Mouse (Mus musculus): ENCODE data around the gene Gpr108. TPM values are rescaled to one million over a fixed set of nuclear protein-coding genes. Genes with fewer than 3 reads are reported as not detected.

The Gpr108 gene
- polyA plus RNA-seq, 2 experiments from 2014 or later = 46.4 to 55.8 TPM

GRCm38 (mm10) chr17:57201841-57202724 lies 46.2 kb downstream of the Gpr108 start:
- no peak for ATAC-seq

GRCm38 (mm10) chr17:57198252-57198651 lies 50.0 kb downstream of the Gpr108 start:
- ATAC-seq = no peak

- ATAC-seq = no peak
Measured at GRCm38 (mm10) chr17:57195326-57196010, 52.8 kb downstream of the Gpr108 start.

GRCm38 (mm10) chr17:57194771-57195170 lies 53.5 kb downstream of the Gpr108 start:
- no peak for ATAC-seq

- peak; percentile 81 for ATAC-seq
Measured at GRCm38 (mm10) chr17:57194041-57194507, 54.2 kb downstream of the Gpr108 start, which contains the start of gene Tnfsf14. Gene Tnfsf14 (minus strand): TSS chr17:57194177.

GRCm38 (mm10) chr17:57188510-57189192 lies 59.6 kb downstream of the Gpr108 start:
- peak; percentile 75 for ATAC-seq

- no peak for ATAC-seq
Measured at GRCm38 (mm10) chr17:57185641-57186040, 62.6 kb downstream of the Gpr108 start.

Other genes starting within 250 kb of the Gpr108 start
- not detected for gene Pspn, start 248.4 kb downstream of the Gpr108 start, polyA plus RNA-seq (2017; shearing (Covaris generic))
- 10 to 100 TPM; 63.3 to 89.3 TPM for gene Gtf2f1, start 237.2 kb downstream of the Gpr108 start, polyA plus RNA-seq (2017; shearing (Covaris generic))
- under 1 TPM in 1 of 2 experiments, not detected in 1; 0.57 TPM for gene Gm17949, start 237.0 kb downstream of the Gpr108 start, polyA plus RNA-seq (2017; shearing (Covaris generic))
- 10 to 100 TPM; 19.6 to 30.9 TPM for gene Khsrp, start 216.9 kb downstream of the Gpr108 start, polyA plus RNA-seq (2017; shearing (Covaris generic))
- gene Slc25a41, start 206.8 kb downstream of the Gpr108 start, polyA plus RNA-seq (2017; shearing (Covaris generic)) = not detected
- gene Crb3, start 189.3 kb downstream of the Gpr108 start, polyA plus RNA-seq (2017; shearing (Covaris generic)) = under 1 TPM; 0.46 to 0.73 TPM
- gene Slc25a23, start 188.6 kb downstream of the Gpr108 start, polyA plus RNA-seq (2017; shearing (Covaris generic)) = 1 to 10 TPM; 1.5 to 3.2 TPM
- 100 to 1,000 TPM; 205 to 208 TPM for gene Dennd1c, start 169.9 kb downstream of the Gpr108 start, polyA plus RNA-seq (2017; shearing (Covaris generic))
- gene Tubb4a, start 160.7 kb downstream of the Gpr108 start, polyA plus RNA-seq (2017; shearing (Covaris generic)) = 1 to 10 TPM; 3.5 to 4.2 TPM
- 1 to 10 TPM; 9.0 to 9.9 TPM for gene Tnfsf9, start 143.1 kb downstream of the Gpr108 start, polyA plus RNA-seq (2017; shearing (Covaris generic))
- gene Cd70, start 98.7 kb downstream of the Gpr108 start, polyA plus RNA-seq (2017; shearing (Covaris generic)) = 1 to 10 TPM; 1.1 to 2.1 TPM
- gene Tnfsf14, start 54.3 kb downstream of the Gpr108 start, polyA plus RNA-seq (2017; shearing (Covaris generic)) = 10 to 100 TPM in 1 of 2 experiments, 1 to 10 TPM in 1; 7.9 to 12.8 TPM
- gene C3, start 20.3 kb downstream of the Gpr108 start, polyA plus RNA-seq (2017; shearing (Covaris generic)) = under 1 TPM in 1 of 2 experiments, not detected in 1; 0.41 TPM
- 1 to 10 TPM; 1.7 to 2.5 TPM for gene Trip10, start 1.0 kb upstream of the Gpr108 start, polyA plus RNA-seq (2017; shearing (Covaris generic))
- 10 to 100 TPM; 74.1 to 83.7 TPM for gene Vav1, start 30.7 kb upstream of the Gpr108 start, polyA plus RNA-seq (2017; shearing (Covaris generic))
- gene Adgre1, start 110.2 kb upstream of the Gpr108 start, polyA plus RNA-seq (2017; shearing (Covaris generic)) = under 1 TPM in 1 of 2 experiments, not detected in 1; 0.24 TPM

Data from activated CD4-positive, CD25-positive, alpha-beta regulatory T cell, adult 4 months (primary cell).